Mouse (Mus musculus) testis, postnatal 10 days (tissue): Measurements from ENCODE around the gene Rgs21.

Experiments used
- DNase-seq: peaks from one replicate; pipeline ENCODE4 v3.0.0; 2021; ENCODE audit warnings: low spot score

Rgs21 gene

DNA sequence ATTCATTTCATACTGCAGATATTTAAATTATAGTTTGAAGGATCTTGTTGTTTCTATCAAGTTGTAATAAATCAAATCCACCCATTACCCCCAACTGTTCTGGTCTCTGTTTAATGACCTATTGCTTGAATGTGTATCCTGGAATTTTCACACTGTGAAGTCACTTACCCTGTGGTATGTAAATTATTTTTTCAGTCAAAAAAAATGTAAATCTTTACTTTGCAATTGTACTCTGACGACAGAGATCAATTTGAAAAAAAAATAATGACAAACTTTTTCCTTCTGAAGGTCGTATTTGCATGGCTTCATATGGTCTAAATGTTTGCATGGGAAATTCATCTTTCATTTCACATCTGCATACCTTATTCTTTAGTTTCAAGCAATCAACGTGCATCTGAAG, at the start of gene Rgs21:
Gene Rgs21 (minus strand): TSS at position 101 of the 400 bp plus-strand sequence.
- DNase-seq: no peak

DNA sequence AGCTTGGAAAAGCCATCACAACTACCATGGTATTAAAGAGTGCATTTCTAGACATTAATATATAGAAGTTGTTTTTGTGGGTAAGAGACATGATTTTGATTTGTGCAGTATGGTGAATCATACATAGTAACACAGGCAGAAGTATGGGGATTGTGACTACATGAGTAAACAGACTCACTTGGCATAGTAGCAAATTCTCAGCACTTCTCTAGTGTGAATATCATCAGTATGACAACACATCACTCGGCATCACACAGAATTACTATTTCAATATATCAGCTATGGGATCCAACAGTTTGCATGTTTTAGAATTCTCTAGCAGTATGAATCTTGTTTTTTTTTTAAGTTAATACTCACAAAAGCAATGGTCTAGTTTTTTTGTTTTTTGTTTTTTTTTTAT, 36.6 kb upstream of the Rgs21 start:
- no peak for DNase-seq

GRCm38 (mm10) chr1:144602987-144603386, 35.5 kb upstream of the Rgs21 start:
- no peak for DNase-seq

DNA sequence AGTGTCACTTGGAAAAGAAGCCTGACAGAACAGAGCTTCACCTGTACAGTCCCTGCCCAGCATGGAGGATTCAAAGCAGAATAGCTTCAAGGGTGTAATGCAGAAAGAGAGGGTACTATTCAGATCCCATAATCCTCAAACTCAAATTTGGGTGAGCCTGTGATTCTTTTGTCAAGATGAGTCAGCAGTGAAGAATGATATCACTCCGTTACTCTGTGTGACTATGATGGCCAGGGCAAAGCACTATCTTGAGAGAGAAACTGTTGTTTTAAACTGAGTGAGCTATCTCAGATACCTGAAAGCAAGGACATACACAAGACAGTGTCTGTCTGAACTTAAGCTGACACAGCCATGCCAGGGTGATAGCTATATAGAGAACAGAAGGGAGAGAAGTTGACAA, 11.9 kb upstream of the Rgs21 start:
- no peak for DNase-seq

DNA sequence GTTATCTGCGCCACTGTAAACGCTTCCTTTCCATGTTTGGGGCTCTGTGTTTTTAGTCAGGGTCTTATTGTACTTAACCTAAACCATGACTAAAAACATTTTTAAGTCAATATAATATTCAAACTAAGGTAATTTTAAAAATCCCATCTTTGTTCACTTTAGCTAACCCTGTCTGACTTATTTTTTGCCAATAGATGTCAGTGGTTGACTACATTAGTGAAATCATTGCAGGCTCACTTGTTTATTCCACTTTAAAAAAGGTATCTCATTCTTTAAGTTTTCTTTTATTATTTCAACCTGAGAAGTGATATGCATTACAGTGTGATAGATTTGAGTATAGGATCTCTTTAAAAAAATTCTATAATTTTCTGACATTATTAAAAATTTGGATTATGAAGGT, 5.5 kb upstream of the Rgs21 start:
- DNase-seq: no peak

DNA sequence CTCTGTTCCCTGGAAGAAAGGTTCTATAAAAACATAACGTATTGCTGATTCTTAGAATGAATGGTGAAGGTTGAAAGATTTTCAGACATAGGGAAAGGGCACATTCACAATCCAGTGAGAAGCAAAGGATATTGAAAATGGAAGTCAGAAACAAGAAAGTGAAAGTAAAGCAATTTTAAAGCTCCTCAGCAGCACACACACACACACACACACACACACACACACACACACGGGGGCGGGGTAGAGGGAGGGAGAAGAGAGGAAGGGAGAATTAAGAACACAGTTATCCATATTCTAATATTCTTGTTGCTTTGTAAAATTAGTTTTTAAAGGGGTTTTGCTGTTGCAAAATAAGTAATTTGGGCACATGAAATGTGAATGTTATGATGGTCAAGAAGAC, 2.4 kb upstream of the Rgs21 start:
- no peak for DNase-seq

DNA sequence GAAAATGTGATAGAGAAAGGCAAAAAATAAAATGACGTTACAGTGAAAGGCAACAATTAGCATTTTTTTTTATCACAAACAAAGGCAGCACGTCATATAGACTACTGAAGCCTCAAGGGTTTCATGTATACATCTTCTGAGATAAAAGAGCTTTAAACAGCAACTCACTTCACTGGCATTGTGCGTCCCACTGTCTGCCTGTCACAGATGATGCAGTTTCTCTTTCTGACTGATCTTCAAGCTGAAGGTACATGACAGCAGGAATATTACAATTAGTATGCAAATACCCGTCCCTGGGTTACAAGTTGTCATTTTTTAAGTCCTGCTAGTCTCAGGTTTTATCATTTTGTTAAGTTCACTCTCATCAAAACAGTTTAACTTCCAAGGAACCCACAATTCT, 22.3 kb downstream of the Rgs21 start:
- no peak for DNase-seq

DNA sequence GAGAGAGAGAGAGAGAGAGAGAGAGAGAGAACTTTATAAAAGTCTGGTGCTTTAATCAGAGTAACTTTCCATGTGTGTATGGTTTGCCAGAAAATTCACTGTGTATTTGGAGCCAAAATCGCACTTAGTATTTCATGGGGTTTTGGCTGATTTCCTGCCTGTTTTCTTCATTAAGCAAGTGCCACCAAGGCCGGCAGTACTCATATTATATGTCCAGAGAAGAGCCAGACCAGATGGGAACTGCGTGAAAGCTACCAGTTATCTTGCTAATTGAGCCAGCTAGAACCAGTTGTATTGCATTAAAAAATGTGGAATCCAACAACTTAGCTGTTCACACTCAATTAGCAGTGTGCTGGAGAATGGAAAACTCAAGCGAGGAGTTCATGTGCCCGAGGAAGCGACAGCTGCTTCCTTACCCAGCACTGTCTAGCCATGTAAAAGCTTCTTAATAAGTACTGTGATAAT, 22.9 kb downstream of the Rgs21 start:
- DNase-seq: no peak

- no peak for DNase-seq
Observed at GRCm38 (mm10) chr1:144531746-144532145, 35.7 kb downstream of the Rgs21 start.

DNA sequence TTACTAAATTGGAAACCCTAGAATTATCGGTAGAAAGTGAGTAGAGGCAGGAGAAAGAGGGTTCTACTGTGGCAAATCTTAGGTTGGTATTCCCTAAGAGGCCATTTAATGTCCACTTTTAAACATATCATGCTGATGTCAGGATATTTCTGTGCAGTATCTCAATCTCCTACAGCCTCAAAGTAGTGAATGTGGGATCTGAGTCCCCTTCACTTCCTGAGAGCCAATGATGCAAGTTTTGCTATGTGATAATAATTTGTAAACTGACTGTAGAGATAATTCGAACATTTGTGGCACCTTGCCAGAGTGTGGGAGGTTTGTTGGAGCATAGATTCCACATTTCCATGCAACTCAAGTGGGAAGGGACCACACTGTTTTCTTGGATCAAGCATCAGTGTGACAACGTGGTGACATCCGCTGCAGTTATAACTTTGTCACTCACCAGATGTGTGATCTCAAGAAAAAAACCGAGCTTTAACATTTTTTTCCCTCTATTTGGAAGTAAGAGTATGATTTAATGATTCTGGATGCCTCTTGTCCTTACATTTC, 49.5 kb downstream of the Rgs21 start:
- DNase-seq: no peak

- DNase-seq: no peak
Observed at GRCm38 (mm10) chr1:144502241-144502640, 65.2 kb downstream of the Rgs21 start.

- no peak for DNase-seq
Observed at GRCm38 (mm10) chr1:144500423-144500822, 67.0 kb downstream of the Rgs21 start.

DNA sequence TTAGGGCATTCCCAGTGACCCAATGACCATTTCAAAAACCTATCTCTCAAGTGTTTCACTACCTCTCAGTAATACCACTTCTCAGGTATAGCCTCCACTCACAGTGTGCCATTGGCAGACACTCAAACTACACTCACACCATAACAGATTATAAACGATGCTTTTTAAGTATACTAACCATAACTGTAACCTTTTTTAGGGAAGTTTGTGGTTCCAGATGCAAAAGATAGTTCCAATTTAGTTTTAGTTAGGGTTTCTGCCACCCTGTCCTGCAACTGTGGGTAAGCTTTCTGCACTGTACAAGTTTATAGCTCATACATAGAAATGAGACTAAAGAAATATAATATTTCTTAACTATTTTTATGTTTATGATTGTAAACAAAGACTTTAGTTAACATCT, 67.7 kb downstream of the Rgs21 start:
- no peak for DNase-seq

DNA sequence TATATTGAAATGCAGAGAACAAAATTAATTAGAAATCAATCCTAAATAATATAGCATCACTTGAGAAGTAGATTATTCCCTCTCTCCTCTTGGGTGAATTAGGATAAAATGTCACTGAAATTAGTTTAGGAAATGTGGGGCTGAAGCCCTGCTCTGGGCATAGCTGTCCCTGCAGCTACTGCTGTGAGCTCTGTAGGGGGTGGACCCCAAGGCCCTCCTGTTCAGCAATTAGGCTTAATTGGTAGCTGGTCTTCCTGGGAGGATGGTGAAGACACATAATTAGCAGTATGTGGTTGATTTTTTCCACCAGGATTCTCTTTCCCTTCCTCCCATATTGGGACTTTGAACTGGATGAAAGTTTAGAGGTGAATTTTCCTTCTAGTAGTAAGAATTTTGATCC, 68.7 kb downstream of the Rgs21 start:
- no peak for DNase-seq

GRCm38 (mm10) chr1:144498051-144498450, 69.4 kb downstream of the Rgs21 start:
- DNase-seq: no peak

DNA sequence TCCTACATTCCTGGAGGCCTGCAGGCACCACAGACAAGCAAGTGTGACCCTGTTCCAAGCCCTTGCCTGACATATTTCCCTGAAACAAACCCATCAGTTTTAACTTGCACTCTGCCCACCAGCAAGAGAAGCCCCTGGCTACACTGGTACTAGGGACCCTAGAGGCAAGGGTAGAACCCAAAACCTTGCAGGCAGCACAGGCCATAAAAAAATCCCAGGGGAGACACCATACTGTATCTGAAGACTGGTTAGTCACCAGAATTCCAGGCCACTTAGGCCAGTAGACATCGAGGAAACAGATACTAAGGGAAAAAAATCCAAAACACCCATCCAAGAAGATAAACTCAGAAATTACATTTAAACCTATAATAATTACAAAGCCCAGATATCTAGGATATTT, 74.1 kb downstream of the Rgs21 start:
- no peak for DNase-seq

DNA sequence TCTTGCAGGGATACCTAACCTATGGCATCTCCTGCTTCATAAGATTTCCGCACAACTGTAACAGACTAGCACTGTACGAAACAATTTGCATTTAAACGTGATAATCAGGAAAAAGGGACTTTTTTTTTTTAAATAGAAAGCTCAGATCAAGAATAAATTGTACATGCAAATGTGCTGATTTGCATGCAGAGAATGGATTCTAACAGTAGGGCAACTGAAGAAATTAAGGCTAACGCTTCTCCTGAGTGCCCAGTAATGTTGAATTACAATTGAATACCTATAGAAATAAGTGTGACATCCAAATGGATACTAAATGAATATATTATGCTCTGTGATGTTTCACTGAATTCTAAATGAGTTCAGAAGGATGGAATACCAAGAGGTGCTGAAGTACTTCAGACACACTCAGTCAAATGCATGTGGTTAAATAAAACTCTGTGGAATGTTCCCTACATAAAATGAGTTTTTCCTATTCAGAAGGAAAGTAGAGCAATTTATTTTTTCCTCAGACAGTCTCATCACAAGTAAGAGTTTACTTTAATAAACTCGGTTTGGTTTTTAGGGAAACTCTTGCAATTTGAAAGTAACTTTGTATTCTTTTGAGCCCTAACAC, 79.1 kb downstream of the Rgs21 start:
- DNase-seq: no peak
